Comparison of ENCODE assay signal across 8 mouse cellular contexts in the genomic region with DNA sequence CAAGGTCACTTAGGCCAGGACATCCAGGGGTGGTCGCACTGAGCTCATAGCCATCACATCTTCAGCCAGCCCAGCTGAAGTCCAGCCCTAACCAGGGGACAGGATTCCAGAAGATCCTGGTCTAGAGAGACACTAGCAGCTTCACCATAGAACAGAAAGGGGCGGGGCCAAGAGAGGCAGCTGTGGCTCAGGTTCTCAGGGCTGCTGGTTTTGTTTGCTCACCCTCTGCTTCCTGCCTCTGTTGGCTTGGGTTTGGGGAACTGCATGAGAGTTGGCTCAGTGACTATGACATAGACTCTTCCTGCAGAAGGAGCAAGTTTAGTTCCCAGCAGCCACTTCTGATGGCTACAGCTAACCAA. TPM values are rescaled to one million over a fixed set of nuclear protein-coding genes. Genes with fewer than 3 reads are reported as not detected.
A peak's percentile ranks its signal among the peaks of the same experiment; 100 is the strongest.
DNase-seq lines count a peak whose midpoint lies in the region; ATAC-seq and TF ChIP-seq lines count a peak whose summit lies in the region.

No protein-coding gene starts in this region.

- no peak overlapping the region for H3K4me2 ChIP-seq in lung, embryonic 14.5 days
- H3K4me2 ChIP-seq in stomach, embryonic 16.5 days (ENCODE audit: low read depth, low read length) = no peak overlapping the region
- no peak overlapping the region for H3K4me2 ChIP-seq in hindbrain, embryonic 14.5 days (replicated peaks)
- no peak overlapping the region for H3K4me2 ChIP-seq in midbrain, embryonic 16.5 days (ENCODE audit: low read length)

- ATAC-seq in lung, embryonic 14.5 days (ENCODE audit: insufficient read depth) = no peak
- ATAC-seq in stomach, embryonic 16.5 days (ENCODE audit: insufficient read depth, low FRiP score) = no peak
- no peak for ATAC-seq in hindbrain, embryonic 14.5 days (ENCODE audit: low FRiP score)
- ATAC-seq in midbrain, embryonic 16.5 days = no peak

- peak; percentile 43 to 55 for DNase-seq in kidney, postnatal 25 days
- DNase-seq in kidney, adult 18-20 months = no peak
- DNase-seq in lung, embryonic 14.5 days = peak; percentile 40
- DNase-seq in cerebellum, adult 9-10 months = no peak
- DNase-seq in hindbrain, embryonic 14.5 days (ENCODE audit: low spot score) = no peak

- no peak for TF ChIP-seq POLR2A in bone marrow macrophage, adult 2 months (IDR thresholded peaks at IDR 0.05; ENCODE audit: borderline replicate concordance, low read depth, low read length)

- H3K4me1 ChIP-seq in bone marrow macrophage, adult 2 months (ENCODE audit: control insufficient read depth, insufficient read depth, low read length) = peaks cover 36% of the 10 kb centered on the region
- 0 out of 2 replicates have a peak, but pooled peaks cover 6% of the 10 kb centered on the region for H3K4me1 ChIP-seq in lung, embryonic 14.5 days (ENCODE audit: insufficient read depth)
- H3K4me1 ChIP-seq in stomach, embryonic 16.5 days (ENCODE audit: control insufficient read depth, insufficient read depth, low read length) = peaks cover 19% of the 10 kb centered on the region
- H3K4me1 ChIP-seq in hindbrain, embryonic 14.5 days (replicated peaks; ENCODE audit: control insufficient read depth, insufficient read depth, low read length) = peaks cover 16% of the 10 kb centered on the region
- peaks cover 19% of the 10 kb centered on the region for H3K4me1 ChIP-seq in midbrain, embryonic 16.5 days (ENCODE audit: control insufficient read depth, insufficient read depth, low read length)

- no peaks in the 10 kb centered on the region for H3K27me3 ChIP-seq in lung, embryonic 14.5 days (ENCODE audit: insufficient read depth, low read length)
- no peaks in the 10 kb centered on the region for H3K27me3 ChIP-seq in stomach, embryonic 16.5 days (ENCODE audit: control insufficient read depth, insufficient read depth, low read length)
- no peaks in the 10 kb centered on the region for H3K27me3 ChIP-seq in hindbrain, embryonic 14.5 days (ENCODE audit: control insufficient read depth, insufficient read depth, low read length)
- H3K27me3 ChIP-seq in midbrain, embryonic 16.5 days (ENCODE audit: control insufficient read depth, insufficient read depth, low read depth, low read length) = no peaks in the 10 kb centered on the region

- no peak overlapping the region for H3K9ac ChIP-seq in lung, embryonic 14.5 days
- H3K9ac ChIP-seq in stomach, embryonic 16.5 days (ENCODE audit: low read length) = peak overlapping the region; percentile 14; the same call in 1 of the 2 replicates
- no peak overlapping the region for H3K9ac ChIP-seq in hindbrain, embryonic 14.5 days
- H3K9ac ChIP-seq in midbrain, embryonic 16.5 days (ENCODE audit: low read depth, low read length) = no peak overlapping the region

- H3K4me3 ChIP-seq in bone marrow macrophage, adult 2 months (ENCODE audit: insufficient read depth, low read length) = no peak overlapping the region
- no peak overlapping the region for H3K4me3 ChIP-seq in lung, embryonic 14.5 days (ENCODE audit: low read depth, low read length)
- no peak overlapping the region for H3K4me3 ChIP-seq in stomach, embryonic 16.5 days (replicated peaks; ENCODE audit: low read length)
- H3K4me3 ChIP-seq in hindbrain, embryonic 14.5 days (replicated peaks; ENCODE audit: low read length) = no peak overlapping the region
- H3K4me3 ChIP-seq in midbrain, embryonic 16.5 days (ENCODE audit: low read depth, low read length) = no peak overlapping the region

- peak overlapping the region; percentile 93 for H3K27ac ChIP-seq in bone marrow macrophage, adult 2 months (ENCODE audit: insufficient read depth, low read depth, low read length)
- no peak overlapping the region for H3K27ac ChIP-seq in lung, embryonic 14.5 days (ENCODE audit: low read depth)
- H3K27ac ChIP-seq in stomach, embryonic 16.5 days (ENCODE audit: low read length) = peak overlapping the region; percentile 55
- no peak overlapping the region for H3K27ac ChIP-seq in hindbrain, embryonic 14.5 days
- no peak overlapping the region for H3K27ac ChIP-seq in midbrain, embryonic 16.5 days (ENCODE audit: low read length)

- WGBS in lung, embryonic 14.5 days = 82% methylated on average over 2 of the region's 2 CpGs
- WGBS in stomach, embryonic 16.5 days = 75% methylated on average over 2 of the region's 2 CpGs
- WGBS in hindbrain, embryonic 14.5 days = 95% methylated on average over 2 of the region's 2 CpGs
- WGBS in midbrain, embryonic 16.5 days = 97% methylated on average over 2 of the region's 2 CpGs

- no peaks in the 10 kb centered on the region for H3K9me3 ChIP-seq in lung, embryonic 14.5 days (ENCODE audit: low read depth, low read length)
- no peaks in the 10 kb centered on the region for H3K9me3 ChIP-seq in stomach, embryonic 16.5 days (replicated peaks; ENCODE audit: control insufficient read depth, low read length)
- H3K9me3 ChIP-seq in hindbrain, embryonic 14.5 days (ENCODE audit: control insufficient read depth, low read length) = no peaks in the 10 kb centered on the region
- H3K9me3 ChIP-seq in midbrain, embryonic 16.5 days (replicated peaks; ENCODE audit: control insufficient read depth, low read length, poor library complexity, severe bottlenecking) = no peaks in the 10 kb centered on the region

- H3K36me3 ChIP-seq in lung, embryonic 14.5 days (ENCODE audit: insufficient read depth) = peaks cover 11% of the 10 kb centered on the region
- H3K36me3 ChIP-seq in stomach, embryonic 16.5 days (ENCODE audit: control insufficient read depth, insufficient read depth, low read length) = peaks cover 8% of the 10 kb centered on the region
- H3K36me3 ChIP-seq in hindbrain, embryonic 14.5 days (replicated peaks; ENCODE audit: control insufficient read depth, insufficient read depth) = peaks cover 8% of the 10 kb centered on the region
- H3K36me3 ChIP-seq in midbrain, embryonic 16.5 days (ENCODE audit: control insufficient read depth, insufficient read depth, low read length) = peaks cover under 1% of the 10 kb centered on the region

- no peak for TF ChIP-seq CTCF in bone marrow macrophage, adult 2 months (IDR thresholded peaks at IDR 0.05; ENCODE audit: low read depth, low read length)
- no peak for TF ChIP-seq CTCF in lung, embryonic 14.5 days (IDR thresholded peaks at IDR 0.05; ENCODE audit: low read depth)

RNA-seq across cellular contexts. Expression of a gene that starts 1.9 kb away (rescaled TPM):
- 14.0 and 14.5 TPM in 2 replicates for polyA plus RNA-seq in bone marrow macrophage, adult 2 months (2012; ENCODE audit: insufficient read depth, insufficient read length, missing spikeins)
- polyA plus RNA-seq in lung, embryonic 14.5 days (2014; fragmentation: Nextera tagmentation; extraction: Ambion mirVana) = 14.8 and 15.8 TPM in 2 replicates
- 11.3 and 12.4 TPM in 2 replicates for polyA plus RNA-seq in stomach, embryonic 16.5 days (2015; fragmentation: Nextera tagmentation; extraction: Ambion mirVana)
- polyA plus RNA-seq in hindbrain, embryonic 14.5 days (2014; fragmentation: Nextera tagmentation; extraction: Ambion mirVana) = 14.6 and 15.4 TPM in 2 replicates
- 16.2 and 16.9 TPM in 2 replicates for polyA plus RNA-seq in midbrain, embryonic 16.5 days (2015; fragmentation: Nextera tagmentation; extraction: Ambion mirVana)

RNA-seq across cellular contexts. Expression of a gene that starts 27.2 kb away (rescaled TPM):
- polyA plus RNA-seq in bone marrow macrophage, adult 2 months (2012; ENCODE audit: insufficient read depth, insufficient read length, missing spikeins) = 0.70 and 1.4 TPM in 2 replicates
- 0.24 and 0.25 TPM in 2 replicates for polyA plus RNA-seq in lung, embryonic 14.5 days (2014; fragmentation: Nextera tagmentation; extraction: Ambion mirVana)
- 5.4 and 5.5 TPM in 2 replicates for polyA plus RNA-seq in stomach, embryonic 16.5 days (2015; fragmentation: Nextera tagmentation; extraction: Ambion mirVana)
- 28.8 and 33.2 TPM in 2 replicates for polyA plus RNA-seq in hindbrain, embryonic 14.5 days (2014; fragmentation: Nextera tagmentation; extraction: Ambion mirVana)
- 26.7 and 28.0 TPM in 2 replicates for polyA plus RNA-seq in midbrain, embryonic 16.5 days (2015; fragmentation: Nextera tagmentation; extraction: Ambion mirVana)

RNA-seq across cellular contexts. Expression of a gene that starts 34.3 kb away (rescaled TPM):
- 27.1 and 27.6 TPM in 2 replicates for polyA plus RNA-seq in bone marrow macrophage, adult 2 months (2012; ENCODE audit: insufficient read depth, insufficient read length, missing spikeins)
- 76.9 and 83.0 TPM in 2 replicates for polyA plus RNA-seq in lung, embryonic 14.5 days (2014; fragmentation: Nextera tagmentation; extraction: Ambion mirVana)
- polyA plus RNA-seq in stomach, embryonic 16.5 days (2015; fragmentation: Nextera tagmentation; extraction: Ambion mirVana) = 58.6 and 69.6 TPM in 2 replicates
- 72.9 and 74.7 TPM in 2 replicates for polyA plus RNA-seq in hindbrain, embryonic 14.5 days (2014; fragmentation: Nextera tagmentation; extraction: Ambion mirVana)
- 78.9 and 85.6 TPM in 2 replicates for polyA plus RNA-seq in midbrain, embryonic 16.5 days (2015; fragmentation: Nextera tagmentation; extraction: Ambion mirVana)

RNA-seq across cellular contexts. Expression of a gene that starts 47.2 kb away (rescaled TPM):
- polyA plus RNA-seq in bone marrow macrophage, adult 2 months (2012; ENCODE audit: insufficient read depth, insufficient read length, missing spikeins) = not detected in 2 replicates
- polyA plus RNA-seq in lung, embryonic 14.5 days (2014; fragmentation: Nextera tagmentation; extraction: Ambion mirVana) = 0.57 and 1.6 TPM in 2 replicates
- 0.26 and 0.46 TPM in 2 replicates for polyA plus RNA-seq in stomach, embryonic 16.5 days (2015; fragmentation: Nextera tagmentation; extraction: Ambion mirVana)
- 62.1 and 73.6 TPM in 2 replicates for polyA plus RNA-seq in hindbrain, embryonic 14.5 days (2014; fragmentation: Nextera tagmentation; extraction: Ambion mirVana)
- 52.8 and 57.7 TPM in 2 replicates for polyA plus RNA-seq in midbrain, embryonic 16.5 days (2015; fragmentation: Nextera tagmentation; extraction: Ambion mirVana)

RNA-seq across cellular contexts. Expression of a gene that starts 55.9 kb away (rescaled TPM):
- polyA plus RNA-seq in bone marrow macrophage, adult 2 months (2012; ENCODE audit: insufficient read depth, insufficient read length, missing spikeins) = 1,260 and 1,371 TPM in 2 replicates
- polyA plus RNA-seq in lung, embryonic 14.5 days (2014; fragmentation: Nextera tagmentation; extraction: Ambion mirVana) = 122 and 126 TPM in 2 replicates
- polyA plus RNA-seq in stomach, embryonic 16.5 days (2015; fragmentation: Nextera tagmentation; extraction: Ambion mirVana) = 60.1 and 76.5 TPM in 2 replicates
- 148 and 167 TPM in 2 replicates for polyA plus RNA-seq in hindbrain, embryonic 14.5 days (2014; fragmentation: Nextera tagmentation; extraction: Ambion mirVana)
- polyA plus RNA-seq in midbrain, embryonic 16.5 days (2015; fragmentation: Nextera tagmentation; extraction: Ambion mirVana) = 83.9 and 84.4 TPM in 2 replicates

Comparison
In these comparisons a context has a peak if more than half of its experiments do, and no peak if none do; other contexts are left out.
1. DNase-seq: peak in kidney, postnatal 25 days (2 of 2) and lung, embryonic 14.5 days (single experiment); none in kidney, adult 18-20 months (single experiment), cerebellum, adult 9-10 months (single experiment) and hindbrain, embryonic 14.5 days (single experiment).
2. H3K27ac ChIP-seq: peak in bone marrow macrophage, adult 2 months (single experiment) and stomach, embryonic 16.5 days (single experiment); none in lung, embryonic 14.5 days (single experiment), hindbrain, embryonic 14.5 days (single experiment) and midbrain, embryonic 16.5 days (single experiment).